Mouse (Mus musculus) C2C12 (cell line): Measurements from ENCODE around the gene Sdad1. TPM values are rescaled to one million over a fixed set of nuclear protein-coding genes. Genes with fewer than 3 reads are reported as not detected.

Experiments
- H3K27me3 ChIP-seq: one replicate; pipeline ENCODE4 v1.6.1; 2011; ENCODE audit not compliant: control insufficient read depth, insufficient read depth, insufficient read length
- H3K36me3 ChIP-seq: one replicate; pipeline ENCODE4 v1.6.1; 2011; ENCODE audit not compliant: control insufficient read depth, insufficient read depth
- H3K4me3 ChIP-seq: one replicate; pipeline ENCODE4 v1.5.1; 2011; ENCODE audit warnings: mild to moderate bottlenecking, control low read depth; ENCODE audit not compliant: poor library complexity, insufficient read depth, severe bottlenecking
- H3K79me2 ChIP-seq: one replicate; pipeline ENCODE4 v1.6.1; 2011; ENCODE audit not compliant: control insufficient read depth, insufficient read depth
- H3K79me3 ChIP-seq: one replicate; pipeline ENCODE4 v1.6.1; 2011; ENCODE audit warnings: low read depth, control low read depth
- H3ac ChIP-seq: one replicate; pipeline ENCODE3; 2011; ENCODE audit warnings: low read depth; ENCODE audit not compliant: control insufficient read depth, insufficient read length
- CEBPB ChIP-seq: IDR thresholded peaks from one replicate; pipeline ENCODE4 v1.6.1; 2011; ENCODE audit warnings: low read depth, mild to moderate bottlenecking, control low read depth, moderate library complexity
- CTCF ChIP-seq: IDR thresholded peaks from one replicate; pipeline ENCODE4 v1.5.1; 2011; ENCODE audit not compliant: control insufficient read depth, insufficient read depth, insufficient read length
- FOSL1 ChIP-seq: IDR thresholded peaks from one replicate; pipeline ENCODE4 v1.8.0; 2011; ENCODE audit warnings: mild to moderate bottlenecking, low read length; ENCODE audit not compliant: poor library complexity, insufficient read depth, severe bottlenecking
- MAX ChIP-seq: IDR thresholded peaks from one replicate; pipeline ENCODE4 v1.6.1; 2011; ENCODE audit warnings: mild to moderate bottlenecking, control low read depth
- MYOD1 ChIP-seq: IDR thresholded peaks from one replicate; pipeline ENCODE4 v1.6.1; 2011; ENCODE audit warnings: low read depth; ENCODE audit not compliant: control insufficient read depth, insufficient read length
- MYOG ChIP-seq: IDR thresholded peaks from one replicate; pipeline ENCODE4 v1.6.1; 2011; ENCODE audit not compliant: control insufficient read depth, insufficient read length; ENCODE audit errors: extremely low read depth
- USF1 ChIP-seq: IDR thresholded peaks from one replicate; pipeline ENCODE4 v1.6.1; 2011; ENCODE audit warnings: low read depth, mild to moderate bottlenecking, control low read depth, moderate library complexity
- polyA plus RNA-seq: library from polyadenylated mRNA; unstranded; fragments of >200 nt; fragmentation: generic; extraction: Trizol; gene quantifications from one replicate; pipeline ENCODE4 v1.2.1, GENCODE M21; 2012; ENCODE audit warnings: missing spikeins

Gene Sdad1
- polyA plus RNA-seq, 1 experiment, result 8.0 TPM

DNA sequence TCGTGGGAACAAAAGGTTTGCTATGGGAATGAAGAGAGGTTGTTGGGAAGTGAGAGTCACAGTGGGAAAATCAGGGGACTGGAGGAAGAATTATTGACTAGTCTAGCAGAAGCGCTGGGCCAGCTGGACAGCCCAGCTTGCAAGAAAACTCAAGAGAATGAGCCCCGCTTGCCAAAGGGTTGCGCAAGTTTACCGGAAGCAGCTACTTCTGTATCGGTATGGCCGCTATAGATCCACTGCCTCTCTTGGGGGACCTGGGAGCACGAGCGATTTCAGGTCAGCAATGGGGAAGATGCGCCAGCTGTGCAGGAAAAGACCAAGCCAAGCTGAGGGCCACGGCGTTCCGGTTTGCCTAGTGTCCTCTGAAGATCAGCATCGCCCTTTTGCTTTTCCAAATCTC lies 8.3 kb upstream of the Sdad1 start:
- H3K4me3 ChIP-seq, result no peak overlapping the region
- no peak overlapping the region for H3ac ChIP-seq
- TF ChIP-seq CEBPB (peak; percentile 15), MAX (no peak)

DNA sequence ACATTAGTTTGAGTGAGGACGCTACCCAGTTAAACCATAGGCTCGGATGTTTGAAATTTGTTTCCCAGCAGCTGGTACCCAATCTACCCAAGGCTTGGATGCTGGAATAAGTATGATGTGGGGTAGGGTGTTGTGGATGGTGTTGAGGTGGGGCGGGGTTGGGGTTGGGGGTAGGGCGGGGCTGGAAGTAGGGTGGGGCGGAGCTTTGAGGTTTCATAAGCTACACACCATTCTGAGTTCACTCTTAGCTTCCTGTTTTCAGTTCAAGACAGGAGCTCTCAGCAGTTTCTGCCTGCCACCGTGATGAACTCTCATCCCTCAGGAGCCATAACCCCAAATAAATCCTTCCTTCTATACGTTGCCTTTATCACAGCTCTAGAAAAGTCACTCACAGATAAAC lies 7.8 kb upstream of the Sdad1 start:
- Histone ChIP-seq H3K36me3 (no peaks in the 10 kb centered on the region), H3K4me3 (no peak overlapping the region), H3K27me3 (no peaks in the 10 kb centered on the region), H3ac (no peak overlapping the region), H3K79me2 (no peaks in the 10 kb centered on the region), H3K79me3 (no peaks in the 10 kb centered on the region)
- TF ChIP-seq CEBPB (no peak), FOSL1 (no peak), MYOD1 (no peak), MYOG (no peak), USF1 (no peak), CTCF (no peak), MAX (no peak)

More for the DNA sequence above, 8.3 kb upstream of the Sdad1 start:
- no peaks in the 10 kb centered on the region for H3K36me3 ChIP-seq
- H3K79me2 ChIP-seq, result no peaks in the 10 kb centered on the region
- no peaks in the 10 kb centered on the region for H3K79me3 ChIP-seq
- no peaks in the 10 kb centered on the region for H3K27me3 ChIP-seq

DNA sequence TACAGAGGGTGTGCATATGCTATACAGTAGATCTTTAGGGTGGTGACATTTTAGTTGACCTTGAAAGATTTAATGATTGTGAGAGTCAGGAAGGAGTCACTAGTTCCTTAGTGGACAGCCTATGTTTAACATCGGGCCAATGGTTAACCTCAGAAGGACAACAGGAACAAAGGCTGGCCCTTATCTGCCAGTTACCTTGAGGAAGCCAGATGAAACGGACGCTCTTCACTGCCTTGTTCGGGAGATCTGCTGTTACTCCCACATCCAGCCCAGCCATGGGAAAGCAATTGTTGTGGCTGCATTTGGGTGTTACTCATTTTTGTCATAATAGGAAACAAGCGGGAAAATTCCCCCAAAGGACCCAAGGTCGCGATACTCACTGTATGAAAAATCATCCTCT lies 3.5 kb upstream of the Sdad1 start:
- Histone ChIP-seq H3K27me3 (no peaks in the 10 kb centered on the region), H3K79me2 (peaks cover 10% of the 10 kb centered on the region)
- TF ChIP-seq CTCF (no peak), FOSL1 (no peak), CEBPB (no peak), MYOG (no peak), MAX (no peak), MYOD1 (no peak), USF1 (no peak)

DNA sequence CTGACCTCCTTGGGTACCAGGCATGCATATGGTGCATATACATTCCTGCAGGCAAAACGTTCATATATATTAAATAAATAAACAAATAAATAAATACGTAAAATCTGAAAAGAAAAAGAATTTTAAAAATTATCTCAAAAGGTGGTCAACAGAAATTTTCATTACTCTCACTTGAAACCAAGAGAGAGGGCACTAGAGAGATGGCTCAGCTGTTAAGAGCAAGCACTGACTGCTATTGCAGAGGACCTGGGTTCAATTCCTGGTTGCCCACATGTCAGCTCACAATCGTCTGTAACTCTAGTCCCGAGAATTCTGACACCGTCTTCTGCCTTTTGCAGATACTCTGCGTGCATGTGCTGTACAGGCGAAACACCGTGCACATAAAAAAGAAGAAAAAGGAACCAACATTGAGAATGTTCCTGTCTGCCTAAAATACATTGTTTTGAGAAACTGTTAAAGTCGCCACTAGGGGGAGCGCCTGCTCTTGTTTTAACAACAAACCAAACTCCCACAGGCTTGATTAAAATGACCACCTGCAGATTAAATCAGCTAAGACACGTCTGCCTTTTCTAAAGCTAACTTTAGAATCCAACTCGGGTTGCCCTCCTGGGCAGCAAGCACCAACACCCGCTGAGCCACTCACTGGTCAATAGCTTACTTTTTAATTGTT lies 1.9 kb upstream of the Sdad1 start:
- TF ChIP-seq CTCF, result no peak
- no peak for TF ChIP-seq MAX
- no peak for TF ChIP-seq FOSL1
- no peak for TF ChIP-seq USF1
- no peak for TF ChIP-seq CEBPB
- TF ChIP-seq MYOG, result no peak
- no peak for TF ChIP-seq MYOD1
- Histone ChIP-seq H3K27me3 (no peaks in the 10 kb centered on the region), H3K36me3 (peaks cover 6% of the 10 kb centered on the region), H3K4me3 (no peak overlapping the region), H3ac (no peak overlapping the region), H3K79me3 (peaks cover 23% of the 10 kb centered on the region), H3K79me2 (peaks cover 26% of the 10 kb centered on the region)

More for the DNA sequence above, 3.5 kb upstream of the Sdad1 start:
- Histone ChIP-seq H3K36me3 (no peaks in the 10 kb centered on the region), H3ac (no peak overlapping the region), H3K79me3 (peaks cover 7% of the 10 kb centered on the region), H3K4me3 (no peak overlapping the region)

DNA sequence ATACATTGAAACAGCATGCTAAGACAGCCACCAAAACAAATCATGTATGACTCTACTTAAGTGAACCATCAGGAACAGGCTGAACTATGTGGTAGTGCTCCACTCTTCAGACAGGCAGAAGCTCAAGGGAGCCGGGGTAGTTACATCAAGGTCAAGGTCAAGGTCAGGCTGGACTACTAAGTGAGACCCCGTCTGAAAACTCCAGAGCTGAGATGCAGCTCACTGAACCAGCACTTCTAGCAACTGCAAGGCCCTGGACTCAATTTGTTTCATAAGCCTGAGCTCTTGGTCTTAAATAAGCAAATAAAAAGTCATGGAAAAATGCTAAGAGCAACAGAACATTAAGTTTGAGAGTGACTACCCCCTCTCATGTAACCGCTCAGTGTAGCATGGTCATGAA lies 6.0 kb downstream of the Sdad1 start:
- Histone ChIP-seq H3K4me3 (no peak overlapping the region), H3K79me3 (peaks cover 30% of the 10 kb centered on the region), H3K27me3 (no peaks in the 10 kb centered on the region), H3ac (no peak overlapping the region), H3K79me2 (peaks cover 40% of the 10 kb centered on the region), H3K36me3 (peaks cover 65% of the 10 kb centered on the region)
- TF ChIP-seq CTCF (no peak), USF1 (no peak), MYOG (no peak), FOSL1 (no peak), CEBPB (no peak), MYOD1 (no peak), MAX (no peak)

DNA sequence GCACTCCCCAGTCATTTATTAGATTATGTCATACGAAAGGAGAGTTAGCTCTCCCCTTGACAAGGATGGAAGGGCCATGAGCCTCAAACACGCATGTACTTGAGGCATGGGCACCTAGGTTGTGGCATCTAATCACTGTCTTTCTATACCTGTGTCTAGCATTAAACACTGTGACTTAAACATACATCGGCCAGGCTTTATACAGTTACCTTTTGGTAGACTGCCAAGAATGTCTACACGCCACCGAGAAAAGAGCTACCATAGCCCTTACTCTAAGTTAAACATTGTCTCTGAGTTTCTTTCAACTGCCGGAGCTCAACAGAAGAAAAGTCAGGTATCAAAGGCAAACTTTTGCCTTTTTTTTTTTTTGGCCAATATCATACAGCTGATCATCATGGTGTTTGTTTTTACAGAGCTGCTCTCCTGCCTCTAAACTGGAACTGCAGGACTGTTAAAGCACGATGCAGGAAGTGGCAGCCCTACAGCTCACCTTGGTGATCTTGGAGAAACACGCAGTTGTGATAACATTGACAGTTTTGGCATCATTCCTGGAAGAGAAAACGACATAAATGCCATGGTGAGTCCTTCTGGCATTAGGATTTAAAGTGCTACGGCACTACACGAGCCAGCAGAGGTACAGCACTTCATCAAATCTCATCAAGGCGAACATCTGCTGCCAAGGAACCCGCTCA lies 8.0 kb downstream of the Sdad1 start:
- peaks cover 65% of the 10 kb centered on the region for H3K36me3 ChIP-seq
- H3K79me3 ChIP-seq, result peaks cover 11% of the 10 kb centered on the region
- no peak overlapping the region for H3ac ChIP-seq
- no peaks in the 10 kb centered on the region for H3K27me3 ChIP-seq
- peaks cover 20% of the 10 kb centered on the region for H3K79me2 ChIP-seq
- TF ChIP-seq MYOD1, result no peak
- no peak for TF ChIP-seq MYOG
- no peak for TF ChIP-seq USF1
- no peak for TF ChIP-seq MAX
- TF ChIP-seq FOSL1, result no peak
- no peak overlapping the region for H3K4me3 ChIP-seq
